Mouse (Mus musculus): ENCODE data around the gene Pebp1. TPM values are rescaled to one million over a fixed set of nuclear protein-coding genes. Genes with fewer than 3 reads are reported as not detected.

Pebp1 gene
- total and polyA plus RNA-seq, 2 experiments from 2014 or later, result 1,032 to 1,413 TPM

DNA sequence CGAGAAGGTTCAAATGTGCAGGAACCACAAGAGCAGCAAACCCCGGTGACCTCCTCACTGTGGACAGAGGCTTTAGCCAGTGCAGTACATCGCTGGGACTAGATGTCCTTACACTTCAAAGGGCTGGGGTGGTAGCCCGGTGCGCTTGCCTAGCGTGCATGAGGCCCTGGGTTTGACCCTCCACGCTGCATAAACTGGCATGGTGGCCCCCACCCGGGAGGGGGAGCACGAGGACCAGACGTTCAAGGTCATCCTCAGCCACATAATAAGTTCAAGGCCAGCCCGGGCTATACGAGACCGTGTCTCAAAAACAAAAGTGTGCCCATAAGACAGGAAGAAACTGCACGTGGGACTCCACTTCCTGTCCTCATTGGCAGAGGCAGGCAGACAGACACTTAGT is 19.5 kb downstream of the Pebp1 start:
- WGBS, result 81% methylated on average over 14 of the region's 14 CpGs

DNA sequence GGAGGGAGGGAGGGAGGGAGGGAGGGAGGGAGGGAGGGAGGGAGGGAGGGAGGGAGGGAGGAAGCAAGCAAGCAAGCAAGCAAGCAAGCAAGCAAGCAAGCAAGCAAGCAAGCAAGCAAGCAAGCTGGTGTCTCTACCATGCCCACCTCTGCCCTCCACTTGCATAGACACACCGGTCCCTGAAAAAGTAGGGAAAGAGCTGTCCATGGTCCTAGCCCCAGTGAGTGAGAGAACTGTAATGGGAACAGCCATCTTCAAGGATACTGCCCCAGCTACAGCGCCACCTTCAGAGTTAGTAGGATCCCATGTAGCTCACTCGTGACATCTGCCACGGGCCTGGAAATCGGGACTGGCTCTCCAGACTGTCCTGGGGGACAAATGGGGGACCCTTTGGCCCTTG is 22.7 kb downstream of the Pebp1 start:
- no peaks in the 10 kb centered on the region for H3K27me3 ChIP-seq (ENCODE audit: insufficient read depth, low read length)
- H3K9ac ChIP-seq (replicated peaks; ENCODE audit: low read length), result no peak overlapping the region
- H3K4me3 ChIP-seq (ENCODE audit: low read length), result no peak overlapping the region
- WGBS, result 57% methylated on average over 5 of the region's 5 CpGs
- no peak for DNase-seq (ENCODE audit: low spot score)
- no peak for ATAC-seq
- no peaks in the 10 kb centered on the region for H3K9me3 ChIP-seq (ENCODE audit: low read length)
- no peaks in the 10 kb centered on the region for H3K4me1 ChIP-seq (ENCODE audit: insufficient read depth, low read length)
- peaks cover 46% of the 10 kb centered on the region for H3K36me3 ChIP-seq (ENCODE audit: insufficient read depth, low read length)
- no peak overlapping the region for H3K27ac ChIP-seq
- TF ChIP-seq CTCF (IDR thresholded peaks at IDR 0.05; ENCODE audit: low read depth), result no peak
- no peak overlapping the region for H3K4me2 ChIP-seq (ENCODE audit: low read depth, low read length)

More for the DNA sequence above, 19.5 kb downstream of the Pebp1 start:
- TF ChIP-seq CTCF (IDR thresholded peaks at IDR 0.05; ENCODE audit: low read depth), result no peak
- Histone ChIP-seq H3K9ac (replicated peaks; ENCODE audit: low read length) (no peak overlapping the region), H3K27ac (no peak overlapping the region), H3K9me3 (ENCODE audit: low read length) (no peaks in the 10 kb centered on the region), H3K4me1 (ENCODE audit: insufficient read depth, low read length) (no peaks in the 10 kb centered on the region), H3K4me3 (ENCODE audit: low read length) (no peak overlapping the region), H3K4me2 (ENCODE audit: low read depth, low read length) (no peak overlapping the region), H3K27me3 (ENCODE audit: insufficient read depth, low read length) (no peaks in the 10 kb centered on the region), H3K36me3 (ENCODE audit: insufficient read depth, low read length) (peaks cover 34% of the 10 kb centered on the region)
- no peak for ATAC-seq
- no peak for DNase-seq (ENCODE audit: low spot score)

DNA sequence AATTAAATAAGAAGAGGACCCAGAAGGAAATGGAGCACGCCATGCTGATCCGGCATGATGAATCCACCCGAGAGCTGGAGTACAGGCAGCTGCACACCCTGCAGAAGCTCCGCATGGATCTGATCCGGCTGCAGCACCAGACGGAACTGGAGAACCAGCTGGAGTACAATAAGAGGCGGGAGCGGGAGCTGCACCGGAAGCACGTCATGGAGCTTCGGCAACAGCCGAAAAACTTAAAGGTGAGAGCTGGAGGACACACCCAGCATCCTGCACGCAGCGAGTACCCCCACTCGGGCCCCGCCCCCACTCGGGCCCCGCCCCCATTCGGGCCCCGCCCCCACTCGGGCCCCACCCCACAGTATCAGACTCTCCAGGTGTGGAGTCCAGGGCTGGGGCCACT is 23.9 kb downstream of the Pebp1 start:
- H3K27ac ChIP-seq, result no peak overlapping the region
- ATAC-seq (no peak), DNase-seq (ENCODE audit: low spot score) (no peak)
- H3K36me3 ChIP-seq (ENCODE audit: insufficient read depth, low read length), result peaks cover 57% of the 10 kb centered on the region
- H3K27me3 ChIP-seq (ENCODE audit: insufficient read depth, low read length), result no peaks in the 10 kb centered on the region
- no peaks in the 10 kb centered on the region for H3K4me1 ChIP-seq (ENCODE audit: insufficient read depth, low read length)
- H3K4me3 ChIP-seq (ENCODE audit: low read length), result no peak overlapping the region
- 87% methylated on average over 21 of the region's 21 CpGs for WGBS
- H3K4me2 ChIP-seq (ENCODE audit: low read depth, low read length), result no peak overlapping the region
- no peaks in the 10 kb centered on the region for H3K9me3 ChIP-seq (ENCODE audit: low read length)
- no peak overlapping the region for H3K9ac ChIP-seq (replicated peaks; ENCODE audit: low read length)
- no peak for TF ChIP-seq CTCF (IDR thresholded peaks at IDR 0.05; ENCODE audit: low read depth)

DNA sequence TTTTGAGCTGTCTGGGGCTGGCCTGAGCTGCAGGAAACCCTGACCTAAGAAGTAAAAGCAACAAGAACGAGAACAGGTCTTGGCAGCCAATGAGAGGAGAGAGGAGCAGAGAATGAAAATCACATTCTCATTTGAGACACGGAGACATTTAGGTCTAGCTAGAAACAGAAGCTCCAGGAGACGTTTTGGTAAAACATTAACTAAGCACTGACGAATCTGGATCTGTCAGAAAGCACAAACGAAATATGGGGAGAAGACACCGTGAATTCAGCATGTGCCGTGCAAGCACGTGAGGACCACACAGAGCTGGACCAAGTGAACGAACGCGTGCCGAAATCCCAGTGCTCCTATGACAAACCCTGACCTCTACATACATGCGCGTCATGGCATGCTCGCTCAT is 29.1 kb downstream of the Pebp1 start:
- no peak for TF ChIP-seq CTCF (IDR thresholded peaks at IDR 0.05; ENCODE audit: low read depth)
- Histone ChIP-seq H3K9me3 (ENCODE audit: low read length) (no peaks in the 10 kb centered on the region), H3K36me3 (ENCODE audit: insufficient read depth, low read length) (peaks cover 69% of the 10 kb centered on the region), H3K4me2 (ENCODE audit: low read depth, low read length) (no peak overlapping the region), H3K4me1 (ENCODE audit: insufficient read depth, low read length) (no peaks in the 10 kb centered on the region), H3K27me3 (ENCODE audit: insufficient read depth, low read length) (no peaks in the 10 kb centered on the region), H3K9ac (replicated peaks; ENCODE audit: low read length) (no peak overlapping the region), H3K27ac (no peak overlapping the region), H3K4me3 (ENCODE audit: low read length) (no peak overlapping the region)
- DNase-seq (ENCODE audit: low spot score), result no peak
- WGBS, result 93% methylated on average over 15 of the region's 15 CpGs
- ATAC-seq, result no peak

DNA sequence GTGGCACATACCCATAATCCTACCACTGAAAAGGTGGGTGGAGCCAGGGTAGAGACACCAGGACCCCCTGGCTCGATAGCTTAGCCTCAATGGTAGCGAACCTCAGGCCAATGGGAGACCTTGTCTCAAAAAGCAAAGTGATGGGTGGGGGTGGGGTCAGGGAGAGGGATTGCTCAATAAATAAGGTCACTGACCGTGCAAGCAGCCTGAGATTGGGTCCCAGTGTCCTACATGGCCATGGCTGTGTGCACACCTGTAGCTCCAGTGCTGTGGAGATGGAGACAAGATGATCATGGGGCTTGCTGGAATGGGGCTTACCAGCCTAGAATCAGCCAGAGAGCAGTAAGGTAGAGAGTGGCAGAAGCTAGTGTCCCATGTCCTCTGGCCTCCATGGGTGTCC is 35.7 kb downstream of the Pebp1 start:
- Histone ChIP-seq H3K4me3 (ENCODE audit: low read length) (no peak overlapping the region), H3K4me1 (ENCODE audit: insufficient read depth, low read length) (no peaks in the 10 kb centered on the region), H3K27ac (no peak overlapping the region), H3K27me3 (ENCODE audit: insufficient read depth, low read length) (no peaks in the 10 kb centered on the region), H3K9me3 (ENCODE audit: low read length) (no peaks in the 10 kb centered on the region), H3K36me3 (ENCODE audit: insufficient read depth, low read length) (peaks cover 38% of the 10 kb centered on the region), H3K4me2 (ENCODE audit: low read depth, low read length) (no peak overlapping the region), H3K9ac (replicated peaks; ENCODE audit: low read length) (no peak overlapping the region)
- no peak for DNase-seq (ENCODE audit: low spot score)
- WGBS, result 92% methylated on average over 3 of the region's 3 CpGs
- ATAC-seq, result no peak
- no peak for TF ChIP-seq CTCF (IDR thresholded peaks at IDR 0.05; ENCODE audit: low read depth)

DNA sequence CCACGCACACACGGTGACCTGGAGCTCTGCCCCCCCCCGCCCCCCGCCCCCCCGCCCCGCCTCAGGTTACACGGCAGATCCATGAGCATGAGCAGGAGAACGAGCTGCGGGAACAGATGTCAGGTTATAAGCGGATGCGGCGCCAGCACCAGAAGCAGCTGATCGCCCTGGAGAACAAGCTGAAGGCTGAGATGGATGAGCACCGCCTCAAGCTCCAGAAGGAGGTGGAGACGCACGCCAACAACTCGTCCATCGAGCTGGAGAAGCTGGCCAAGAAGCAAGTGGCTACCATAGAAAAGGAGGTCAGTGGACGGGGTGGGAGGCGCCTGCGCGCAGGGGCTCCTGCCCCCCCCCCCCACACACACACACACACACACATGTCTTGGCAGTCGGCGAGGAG is 36.6 kb downstream of the Pebp1 start:
- no peaks in the 10 kb centered on the region for H3K9me3 ChIP-seq (ENCODE audit: low read length)
- H3K9ac ChIP-seq (replicated peaks; ENCODE audit: low read length), result no peak overlapping the region
- ATAC-seq (no peak), DNase-seq (ENCODE audit: low spot score) (peak; percentile 14)
- no peak overlapping the region for H3K4me3 ChIP-seq (ENCODE audit: low read length)
- TF ChIP-seq CTCF (IDR thresholded peaks at IDR 0.05; ENCODE audit: low read depth), result no peak
- peaks cover 30% of the 10 kb centered on the region for H3K36me3 ChIP-seq (ENCODE audit: insufficient read depth, low read length)
- no peak overlapping the region for H3K27ac ChIP-seq
- no peaks in the 10 kb centered on the region for H3K27me3 ChIP-seq (ENCODE audit: insufficient read depth, low read length)
- no peak overlapping the region for H3K4me2 ChIP-seq (ENCODE audit: low read depth, low read length)
- 70% methylated on average over 24 of the region's 24 CpGs for WGBS
- no peaks in the 10 kb centered on the region for H3K4me1 ChIP-seq (ENCODE audit: insufficient read depth, low read length)

DNA sequence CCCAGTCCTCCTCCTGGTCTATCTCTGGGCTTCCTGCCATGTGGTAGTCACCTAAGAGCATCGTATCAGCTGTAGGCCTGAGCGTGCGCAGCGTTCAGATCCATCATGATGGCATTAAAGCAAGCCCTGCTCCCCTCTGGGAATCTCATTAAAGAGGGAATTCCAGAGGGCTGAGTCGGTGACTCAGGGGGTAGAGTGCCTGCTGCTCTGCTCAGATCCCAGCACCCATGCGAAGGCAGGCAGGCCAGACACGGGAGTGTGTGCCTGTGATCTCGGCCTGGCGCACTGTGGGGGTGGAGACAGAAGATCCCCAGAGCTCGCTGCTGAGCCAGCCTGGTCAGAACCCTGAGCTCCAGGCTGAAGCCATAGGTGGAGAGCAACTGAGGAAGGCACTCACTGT is 39.1 kb downstream of the Pebp1 start:
- ATAC-seq, result no peak
- H3K9ac ChIP-seq (replicated peaks; ENCODE audit: low read length), result no peak overlapping the region
- 31% methylated on average over 10 of the region's 10 CpGs for WGBS
- DNase-seq (ENCODE audit: low spot score), result no peak
- TF ChIP-seq CTCF (IDR thresholded peaks at IDR 0.05; ENCODE audit: low read depth), result no peak
- H3K4me1 ChIP-seq (ENCODE audit: insufficient read depth, low read length), result peaks cover 6% of the 10 kb centered on the region; the same call in 1 of the 2 replicates
- no peak overlapping the region for H3K4me2 ChIP-seq (ENCODE audit: low read depth, low read length)
- H3K36me3 ChIP-seq (ENCODE audit: insufficient read depth, low read length), result peaks cover 12% of the 10 kb centered on the region; the same call in 1 of the 2 replicates
- no peaks in the 10 kb centered on the region for H3K27me3 ChIP-seq (ENCODE audit: insufficient read depth, low read length)
- no peak overlapping the region for H3K4me3 ChIP-seq (ENCODE audit: low read length)
- no peaks in the 10 kb centered on the region for H3K9me3 ChIP-seq (ENCODE audit: low read length)
- H3K27ac ChIP-seq, result no peak overlapping the region

All from hindbrain, postnatal 0 days (tissue).